Mouse (Mus musculus) forebrain, embryonic 11.5 days (tissue): Measurements from ENCODE around the gene Gm20837. TPM values are rescaled to one million over a fixed set of nuclear protein-coding genes. Genes with fewer than 3 reads are reported as not detected.
"Not testable (repeated sequence)": the region's sequence is repeated elsewhere in the genome, so short reads cannot be mapped to it uniquely, and the experiment has no call there.

ENCODE experiments used
- ATAC-seq: fragments of 200-750 bp; cut with Nextera tagmentation; replicated peaks from 2 replicates; pipeline ENCODE4 v1.8.0; 2017; ENCODE audit warnings: moderate TSS enrichment; ENCODE audit not compliant: low FRiP score
- DNase-seq: peaks from one replicate; pipeline ENCODE4 v3.0.0-alpha.2; 2017; ENCODE audit warnings: low spot score
- H3K27ac ChIP-seq: fragments of 300-500 bp; sonication (generic); 2 replicates; pipeline ENCODE4 v1.5.1; 2014; ENCODE audit warnings: low read depth, low read length
- H3K27me3 ChIP-seq: fragments of 300-500 bp; sonication (generic); 2 replicates; pipeline ENCODE4 v1.6.1; 2014; ENCODE audit warnings: mild to moderate bottlenecking, low read length, mixed read lengths; ENCODE audit not compliant: control insufficient read depth, insufficient read depth
- H3K36me3 ChIP-seq: fragments of 300-500 bp; sonication (generic); 2 replicates; pipeline ENCODE4 v1.6.1; 2014; ENCODE audit warnings: mild to moderate bottlenecking, low read length, moderate library complexity, mixed read lengths; ENCODE audit not compliant: control insufficient read depth, insufficient read depth
- H3K4me1 ChIP-seq: fragments of 300-500 bp; sonication (generic); replicated peaks from 2 replicates; pipeline ENCODE4 v1.6.1; 2014; ENCODE audit warnings: low read length, mixed read lengths; ENCODE audit not compliant: control insufficient read depth, insufficient read depth
- H3K4me2 ChIP-seq: fragments of 300-500 bp; sonication (generic); 2 replicates; pipeline ENCODE4 v1.6.1; 2014; ENCODE audit warnings: low read depth, mild to moderate bottlenecking, low read length, moderate library complexity, mixed read lengths; ENCODE audit not compliant: severe bottlenecking
- H3K4me3 ChIP-seq: fragments of 300-500 bp; sonication (generic); 2 replicates; pipeline ENCODE4 v1.5.1; 2014; ENCODE audit warnings: low read depth, low read length
- H3K9ac ChIP-seq: fragments of 300-500 bp; sonication (generic); 2 replicates; pipeline ENCODE4 v1.6.1; 2014; ENCODE audit warnings: low read length
- H3K9me3 ChIP-seq: fragments of 300-500 bp; sonication (generic); 2 replicates; pipeline ENCODE4 v1.6.1; 2016; ENCODE audit warnings: low read length, mixed read lengths; ENCODE audit not compliant: control insufficient read depth
- WGBS: fragments of 180-500 bp; shearing (Covaris S2); extraction: QIAGEN DNeasy Blood & Tissue Kit; methylation state at CpG from one replicate; pipeline ENCODE4 v1.1.7; 2014; 5-methylcytosine and 5-hydroxymethylcytosine counted together
- polyA plus RNA-seq: library from polyadenylated mRNA; unstranded; fragments of >200 nt; fragmentation: Nextera tagmentation; extraction: Ambion mirVana; gene quantifications from 2 replicates; pipeline ENCODE4 v1.2.1, GENCODE M21; 2014

Gene Gm20837
- polyA plus RNA-seq, result not detected in 2 replicates

- DNase-seq, H3K4me3 ChIP-seq, H3K4me1 ChIP-seq, H3K9me3 ChIP-seq, H3K27me3 ChIP-seq, ATAC-seq, H3K4me2 ChIP-seq, H3K9ac ChIP-seq, H3K27ac ChIP-seq, H3K36me3 ChIP-seq: not testable (repeated sequence)
- WGBS, result no CpG with 5 or more reads among the region's 7 CpGs
These were observed at the start of gene Gm20837 for GRCm38 (mm10) chrY:90400948-90401347. Gene Gm20837 (plus strand): TSS chrY:90401248.
